Mouse (Mus musculus) embryo, embryonic 10.5 days (tissue): ENCODE data around the gene Arap1.

Source experiments
- DNase-seq: peaks from one replicate; pipeline ENCODE4 v3.0.0-alpha.2; 2015; ENCODE audit warnings: low spot score

The Arap1 gene

DNA sequence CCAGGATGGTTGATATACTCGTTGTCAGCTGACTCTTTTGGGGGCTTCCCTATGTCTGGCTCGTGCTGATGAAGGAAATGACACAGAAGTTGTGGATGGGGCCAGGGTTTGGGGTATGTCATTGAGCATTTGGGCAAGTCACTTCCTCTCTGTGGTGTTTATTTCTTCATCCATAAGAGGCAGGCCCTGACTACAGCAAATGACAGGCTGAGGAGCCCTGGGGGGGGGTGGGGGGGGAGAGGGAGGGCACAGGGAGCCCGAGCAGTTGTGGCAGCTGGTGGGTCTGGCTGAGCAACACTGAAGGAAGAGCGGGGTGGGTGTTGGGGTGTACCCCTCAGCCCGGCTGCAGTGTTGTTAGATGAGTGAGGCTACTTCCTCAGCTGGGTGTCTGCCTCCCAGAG, 14.9 kb downstream of the Arap1 start:
- DNase-seq: no peak

DNA sequence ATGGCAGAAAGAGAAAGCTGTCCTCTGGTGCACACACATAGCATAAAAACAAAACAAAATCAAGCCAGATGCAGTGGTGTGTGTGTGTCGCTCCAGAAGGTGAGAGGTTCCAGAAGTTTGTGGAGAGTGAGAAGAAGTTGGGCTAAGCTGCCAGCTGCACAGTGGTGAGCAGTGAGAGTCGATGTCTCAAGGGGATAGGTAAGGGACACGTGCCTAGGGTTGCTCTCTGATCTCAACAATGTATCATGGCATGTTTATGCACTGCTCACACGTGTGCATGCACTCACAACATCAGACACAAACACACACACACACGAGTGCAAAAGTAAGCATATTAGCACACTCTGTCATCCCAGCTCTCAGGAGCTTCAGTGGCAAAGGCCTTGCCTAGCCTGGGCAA, 16.0 kb downstream of the Arap1 start:
- no peak for DNase-seq

DNA sequence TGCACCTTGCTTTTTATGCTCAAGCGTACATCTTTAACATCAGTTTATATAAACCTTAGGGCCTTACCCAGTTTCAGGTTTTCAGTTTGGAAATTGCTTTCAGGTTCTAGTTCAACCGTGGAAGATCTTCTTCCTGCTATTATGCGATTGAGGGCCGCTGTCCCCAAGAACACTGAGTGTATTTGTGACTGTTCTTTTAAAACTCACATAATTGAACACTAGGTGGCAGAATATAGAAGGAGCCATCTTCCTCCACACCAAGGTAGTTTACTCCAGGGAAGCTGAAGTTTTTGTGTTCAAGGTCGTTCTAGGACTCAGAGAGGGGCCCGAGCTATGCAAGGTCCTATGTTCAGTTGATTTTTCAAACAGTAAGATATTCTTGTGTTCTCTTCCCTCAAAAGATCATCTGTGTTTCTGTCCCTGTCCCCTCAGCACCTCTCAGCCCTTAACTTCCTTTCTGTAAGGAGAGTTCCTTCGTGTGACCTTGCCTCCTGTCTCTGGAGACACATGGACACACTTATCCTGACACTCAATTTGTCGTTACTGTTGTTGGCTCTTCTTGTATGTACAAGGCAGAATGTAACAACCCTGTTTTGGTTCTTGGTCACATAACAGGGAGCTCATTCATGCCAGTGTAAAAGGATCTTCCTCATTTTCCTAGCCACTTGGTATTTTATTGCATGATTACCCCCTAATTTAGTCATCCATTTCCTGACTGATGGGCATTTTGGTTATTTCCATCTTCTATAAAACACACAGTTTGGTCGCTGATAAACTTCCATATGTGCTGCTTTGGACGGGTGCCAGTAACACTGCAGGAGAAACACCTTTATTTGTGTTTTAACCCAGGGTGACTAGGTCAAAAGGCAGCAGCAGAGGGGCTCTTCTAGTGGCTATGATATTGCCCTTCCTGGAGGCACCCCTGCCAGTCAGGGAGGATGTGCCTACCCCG, 20.3 kb downstream of the Arap1 start:
- peak; percentile 34 for DNase-seq

DNA sequence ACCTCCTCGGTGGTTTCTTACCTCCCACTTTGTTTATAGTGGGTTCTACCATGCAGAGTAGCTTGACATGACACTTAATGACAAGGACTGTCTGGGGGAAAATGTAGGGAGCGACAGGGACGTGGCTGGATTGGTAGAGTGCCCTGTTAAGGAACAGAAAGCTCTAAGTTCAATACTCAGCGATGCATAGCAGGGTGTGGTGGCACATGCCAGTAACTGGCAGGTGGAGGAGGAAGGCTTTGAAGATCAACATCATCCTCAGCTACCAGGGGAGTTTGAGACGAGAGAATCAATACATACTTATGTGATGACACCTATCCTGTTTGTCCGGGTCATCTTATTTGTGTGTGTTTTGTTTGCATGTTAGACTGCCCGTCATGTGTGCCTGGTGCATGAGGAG, 21.8 kb downstream of the Arap1 start:
- DNase-seq: no peak

DNA sequence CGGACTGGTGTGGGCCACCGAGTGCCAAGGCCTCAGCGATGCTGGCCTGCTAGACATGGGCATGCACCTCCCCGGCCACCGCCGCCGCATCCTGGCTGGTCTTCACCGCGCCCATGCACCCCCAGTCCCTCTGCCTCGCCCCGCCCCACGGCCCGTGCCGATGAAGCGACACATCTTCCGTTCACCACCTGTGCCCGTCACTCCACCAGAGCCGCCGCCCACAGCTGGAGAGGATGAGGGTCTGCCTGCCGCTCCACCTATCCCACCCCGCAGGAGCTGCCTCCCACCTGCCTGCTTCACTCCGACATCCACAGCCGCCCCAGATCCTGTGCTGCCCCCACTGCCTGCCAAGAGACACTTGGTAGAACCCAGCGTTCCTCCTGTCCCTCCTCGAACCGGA, 25.2 kb downstream of the Arap1 start:
- DNase-seq: no peak

DNA sequence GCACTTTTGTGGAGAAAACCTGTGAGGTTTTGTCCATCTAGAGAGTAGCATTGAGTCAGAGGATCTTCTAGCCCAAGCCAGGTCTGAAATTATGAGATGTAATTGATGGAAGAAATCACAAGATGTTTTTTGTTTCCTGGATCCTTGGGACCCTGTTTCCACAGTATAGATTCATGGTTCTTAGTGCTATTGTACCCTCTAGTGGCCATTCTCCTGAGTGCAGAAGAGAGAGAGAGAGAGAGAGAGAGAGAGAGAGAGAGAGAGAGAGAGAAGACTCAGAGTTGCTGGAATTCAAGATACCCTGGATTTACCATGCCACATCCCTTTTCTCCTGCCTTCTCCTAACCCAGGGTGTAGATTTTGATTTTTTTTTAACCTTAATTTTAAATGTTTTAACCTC, 26.3 kb downstream of the Arap1 start:
- peak; percentile 79 for DNase-seq

DNA sequence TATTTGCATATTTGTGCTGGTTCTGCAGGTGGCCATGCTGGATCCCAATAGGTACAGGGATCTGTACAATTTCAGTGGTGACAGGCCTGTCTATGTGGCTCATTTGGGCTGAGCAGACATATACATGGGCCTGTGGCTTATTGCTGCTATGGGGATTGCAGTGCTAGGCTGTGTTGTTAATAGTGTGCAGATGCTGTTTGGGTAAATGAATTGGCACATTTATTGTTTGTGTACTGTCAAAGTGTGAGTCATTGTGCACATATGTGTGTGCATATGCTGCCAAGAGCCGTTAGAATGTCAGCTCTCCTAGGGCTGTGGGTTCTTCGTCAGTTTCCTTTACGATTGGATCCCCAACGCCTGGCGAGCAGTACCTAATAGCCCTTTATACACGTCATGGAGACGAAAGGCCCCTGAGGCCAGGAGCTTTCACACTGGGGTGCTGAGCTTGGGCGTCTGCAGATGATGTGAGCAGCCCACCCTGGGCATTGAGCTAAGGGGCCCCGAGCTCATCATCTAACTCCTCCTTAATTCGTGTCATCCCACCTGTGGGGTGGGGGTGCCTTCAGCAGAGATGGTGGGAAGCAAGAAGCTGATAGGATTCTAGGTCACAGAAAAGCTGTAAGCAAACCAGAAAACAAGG, 29.0 kb downstream of the Arap1 start:
- no peak for DNase-seq

DNA sequence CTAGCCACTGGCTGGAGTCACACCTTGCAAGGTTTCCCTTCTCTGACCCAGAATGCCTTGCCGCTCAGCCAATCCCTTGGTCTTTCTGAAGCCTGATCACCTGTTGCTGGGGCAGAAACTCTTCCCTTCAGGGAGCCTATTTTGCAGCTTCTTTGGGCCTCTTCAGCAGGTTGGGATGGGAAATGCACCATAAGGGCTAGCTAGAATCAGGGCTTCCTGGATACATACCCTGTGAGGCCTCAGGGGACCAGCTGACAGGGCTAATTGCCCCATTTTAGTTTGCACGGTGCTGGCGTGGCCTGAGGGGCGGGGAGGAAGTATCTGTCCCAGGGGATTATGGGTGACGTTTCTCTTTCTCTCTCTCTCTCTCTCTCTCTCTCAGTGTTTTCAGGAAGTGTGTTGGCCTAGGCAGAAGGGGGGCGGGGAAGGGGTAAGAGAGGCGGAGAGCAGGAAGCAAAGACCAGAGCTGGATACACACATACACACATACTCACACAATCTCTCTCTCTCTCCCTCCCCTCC, 29.9 kb downstream of the Arap1 start:
- DNase-seq: peak; percentile 62

DNA sequence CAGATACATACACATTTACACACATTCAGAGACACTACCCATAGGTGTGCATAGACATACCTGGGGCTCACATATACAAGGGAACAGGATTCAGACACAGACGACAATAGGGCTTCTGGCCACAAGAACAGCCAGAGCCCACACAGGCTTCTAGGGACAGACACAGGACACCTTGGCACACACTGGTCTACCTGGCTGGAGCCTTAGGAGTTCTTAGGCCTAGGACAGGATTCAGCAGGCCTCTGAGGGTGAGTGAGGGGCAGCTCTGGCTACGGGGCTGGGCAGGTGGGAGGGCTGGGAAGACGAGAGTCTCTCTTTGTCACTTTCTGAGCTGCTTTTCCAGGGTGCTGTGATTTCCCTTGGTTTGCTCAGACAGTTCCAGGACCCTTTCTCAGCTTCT, 30.4 kb downstream of the Arap1 start:
- DNase-seq: no peak

DNA sequence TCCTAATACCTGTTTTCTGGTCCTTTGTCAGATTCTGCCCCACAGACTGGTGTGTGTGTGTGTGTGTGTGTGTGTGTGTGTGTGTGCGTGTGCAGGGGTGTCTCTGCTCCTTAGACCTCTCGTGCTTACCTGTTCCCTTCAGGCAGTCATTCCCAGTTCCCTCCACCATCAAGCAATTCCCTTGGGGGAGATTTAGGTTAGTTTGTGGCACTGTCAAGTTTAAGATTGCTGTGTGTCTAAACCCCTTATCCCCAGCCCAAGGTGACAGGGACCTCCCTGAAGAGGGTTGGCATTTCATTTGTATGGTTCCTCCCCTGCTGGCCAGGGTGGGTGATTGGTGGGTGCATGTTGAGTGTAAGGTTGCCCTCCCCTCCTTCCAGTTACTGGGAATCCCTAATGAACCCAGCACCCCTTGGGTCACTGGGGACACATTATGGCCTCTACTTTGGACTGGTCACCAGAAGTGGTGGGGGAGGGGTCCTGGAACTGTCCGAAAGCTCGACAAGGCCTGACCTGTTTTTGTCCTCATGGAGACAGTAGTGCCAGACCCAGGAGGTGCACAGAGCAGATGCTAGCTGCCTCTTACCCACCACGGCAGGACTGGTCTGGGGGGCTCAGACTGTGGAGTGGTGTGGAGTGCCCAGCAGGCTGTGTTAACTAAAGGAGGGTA, 31.1 kb downstream of the Arap1 start:
- no peak for DNase-seq

DNA sequence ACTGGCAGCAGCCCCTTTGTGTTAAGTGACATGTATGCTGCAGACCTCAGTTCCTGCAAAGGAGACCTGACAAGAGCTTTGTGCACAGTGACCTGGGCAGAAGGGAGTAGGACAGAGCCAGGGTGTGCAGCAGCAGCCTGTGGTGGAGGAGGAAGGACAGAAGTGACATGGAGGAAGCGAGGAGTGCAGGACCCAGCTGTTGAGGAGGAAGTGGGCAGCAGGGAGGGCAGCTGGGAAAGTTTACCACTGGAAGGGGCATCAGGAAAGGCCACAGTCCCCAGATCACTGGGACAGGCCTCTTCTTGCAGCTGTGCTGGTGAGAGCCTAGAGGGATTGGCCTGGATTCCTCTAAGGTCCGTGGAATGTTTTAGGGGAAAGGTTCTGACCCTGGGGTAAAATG, 31.9 kb downstream of the Arap1 start:
- no peak for DNase-seq

DNA sequence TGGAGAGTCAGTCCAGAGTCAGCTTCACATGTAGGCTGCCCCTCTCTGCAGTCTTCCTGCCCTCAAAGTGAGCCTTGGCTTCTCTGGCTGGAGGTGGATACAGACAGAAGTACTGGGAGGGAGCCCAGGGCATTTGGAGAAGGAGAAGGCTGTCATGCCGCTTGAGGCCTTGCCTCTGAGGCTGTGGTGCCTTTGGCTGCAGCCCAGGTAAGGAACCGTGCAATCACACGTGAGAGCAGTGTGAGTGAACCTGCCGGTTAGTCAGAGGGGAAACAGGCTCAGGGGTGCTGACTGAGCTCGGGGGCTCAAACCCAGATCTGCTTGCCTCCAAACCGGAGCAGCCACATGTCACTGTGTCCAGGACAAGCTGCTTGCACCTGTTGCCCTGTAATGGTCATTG, 33.6 kb downstream of the Arap1 start:
- no peak for DNase-seq

DNA sequence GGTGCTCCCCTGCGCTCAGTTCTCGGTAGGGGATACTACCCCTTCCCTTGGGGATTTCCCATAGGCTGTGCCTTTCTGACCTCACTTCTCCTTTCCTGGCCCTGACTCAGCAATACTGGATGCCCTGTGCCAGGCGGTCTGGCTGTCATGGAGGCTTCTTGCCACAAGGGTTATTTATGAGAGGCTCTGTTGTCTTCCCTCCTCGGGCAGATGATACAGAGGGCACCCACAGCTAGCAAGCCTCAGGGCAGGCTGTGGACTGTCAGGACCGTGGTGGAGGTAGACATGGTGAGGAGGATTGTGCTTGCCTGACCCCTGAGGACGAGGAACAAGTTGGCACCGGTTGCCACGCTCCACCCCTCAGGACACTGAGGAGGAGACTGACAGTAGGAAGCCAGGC, 34.5 kb downstream of the Arap1 start:
- DNase-seq: no peak

DNA sequence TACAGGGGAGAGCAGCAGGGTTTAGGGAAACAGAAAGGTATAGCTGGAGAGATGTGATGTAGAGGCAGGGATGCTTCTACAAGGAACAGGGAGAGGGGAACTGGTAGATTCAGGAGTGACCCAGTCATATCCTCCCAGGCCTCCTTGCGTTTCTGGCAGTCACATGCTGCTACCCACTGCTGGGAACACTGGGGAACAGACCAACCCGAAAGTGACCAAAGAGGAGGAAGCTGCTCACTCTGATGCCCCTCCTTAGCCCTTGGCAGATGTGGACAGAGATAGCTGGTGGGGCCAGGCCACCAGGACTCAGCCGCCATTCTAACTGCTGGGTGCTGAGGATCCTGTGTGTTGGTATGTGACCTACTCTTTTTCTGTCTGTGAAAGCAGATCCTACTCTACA, 35.9 kb downstream of the Arap1 start:
- no peak for DNase-seq

DNA sequence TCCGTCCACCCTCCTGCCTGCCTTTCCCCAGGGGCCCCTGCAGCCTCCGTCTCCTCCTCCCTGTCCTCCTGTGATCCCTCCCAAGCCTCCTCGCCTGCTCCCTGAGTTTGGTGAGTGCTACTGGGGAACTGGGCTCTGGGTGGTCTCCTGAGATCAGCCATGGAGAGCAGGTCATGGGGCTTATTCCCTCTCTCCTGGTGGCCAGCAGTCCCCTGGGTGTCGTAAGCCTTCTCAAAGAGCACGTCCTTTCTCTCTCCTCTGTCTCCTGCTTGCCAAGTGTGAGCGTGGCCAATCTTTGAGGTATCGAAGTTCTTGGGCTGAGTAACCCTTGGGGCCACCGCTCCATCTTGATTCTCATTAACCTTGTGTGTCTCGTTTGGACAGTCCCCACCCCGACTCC, 37.1 kb downstream of the Arap1 start:
- DNase-seq: no peak

DNA sequence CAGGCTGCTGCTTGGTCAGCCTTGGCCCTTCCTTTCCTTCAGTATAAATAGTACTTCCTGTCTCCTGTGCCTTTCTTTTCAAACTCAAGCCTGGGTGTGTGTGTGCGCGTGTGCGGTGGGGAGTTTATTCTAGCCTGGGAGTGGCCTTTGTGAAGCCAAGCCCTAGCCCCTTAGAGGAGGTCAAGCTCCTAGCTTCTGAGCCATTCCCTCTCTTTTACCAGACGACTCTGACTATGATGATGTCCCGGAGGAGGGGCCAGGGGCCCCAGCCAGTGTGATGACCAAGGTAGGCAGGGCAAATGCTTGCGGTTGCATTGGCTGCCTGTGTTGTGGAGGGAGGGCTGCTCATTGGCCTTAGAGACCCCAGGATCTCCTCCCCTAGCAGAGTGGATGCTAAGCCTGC, 37.5 kb downstream of the Arap1 start:
- DNase-seq: peak; percentile 50

DNA sequence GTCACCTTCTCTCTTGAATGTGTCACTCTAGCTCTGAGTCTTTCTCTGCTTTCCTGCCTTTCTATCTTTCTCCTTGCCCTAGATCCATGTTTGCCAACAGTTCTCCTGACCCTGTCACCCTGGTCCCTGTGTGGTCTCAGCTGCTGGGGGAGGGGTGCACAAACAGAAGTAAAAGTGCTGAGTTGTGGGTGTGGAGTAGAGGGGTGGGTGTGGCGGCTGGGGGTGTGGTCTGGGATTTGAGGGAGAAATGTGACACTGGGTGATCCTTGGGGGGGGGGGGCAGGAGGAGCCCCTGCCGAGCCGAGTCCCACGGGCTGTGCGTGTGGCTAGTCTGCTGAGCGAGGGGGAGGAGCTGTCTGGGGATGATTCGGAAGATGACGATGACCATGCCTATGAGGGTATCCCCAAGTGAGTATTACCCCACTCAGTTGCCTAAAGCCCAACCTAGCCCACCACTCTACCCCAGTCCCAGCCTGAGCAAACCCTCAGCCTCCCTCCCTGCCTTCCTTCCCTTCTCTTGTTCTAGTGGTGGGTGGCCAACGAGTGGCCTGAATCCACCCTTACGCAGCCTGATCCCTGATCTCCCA, 38.1 kb downstream of the Arap1 start:
- no peak for DNase-seq

DNA sequence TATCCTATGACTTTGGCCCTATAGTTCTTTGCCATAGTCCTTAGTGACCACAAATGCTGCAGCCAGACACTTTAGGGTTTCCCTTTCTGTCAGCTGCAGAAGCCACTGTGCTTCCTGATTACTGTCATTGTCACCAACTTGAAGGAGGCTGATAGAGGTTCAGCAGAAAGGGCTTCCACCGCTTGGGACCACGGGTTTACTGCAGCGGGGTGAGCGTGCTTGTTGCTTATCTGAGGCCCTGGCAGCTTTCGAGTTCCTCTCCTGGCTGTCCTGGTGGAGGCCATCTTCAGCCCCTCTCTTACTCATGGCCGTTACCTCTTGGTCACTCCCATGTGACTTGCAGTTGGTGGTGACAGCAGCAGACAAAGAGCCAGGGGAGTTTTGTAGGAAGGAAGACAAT, 41.4 kb downstream of the Arap1 start:
- no peak for DNase-seq

DNA sequence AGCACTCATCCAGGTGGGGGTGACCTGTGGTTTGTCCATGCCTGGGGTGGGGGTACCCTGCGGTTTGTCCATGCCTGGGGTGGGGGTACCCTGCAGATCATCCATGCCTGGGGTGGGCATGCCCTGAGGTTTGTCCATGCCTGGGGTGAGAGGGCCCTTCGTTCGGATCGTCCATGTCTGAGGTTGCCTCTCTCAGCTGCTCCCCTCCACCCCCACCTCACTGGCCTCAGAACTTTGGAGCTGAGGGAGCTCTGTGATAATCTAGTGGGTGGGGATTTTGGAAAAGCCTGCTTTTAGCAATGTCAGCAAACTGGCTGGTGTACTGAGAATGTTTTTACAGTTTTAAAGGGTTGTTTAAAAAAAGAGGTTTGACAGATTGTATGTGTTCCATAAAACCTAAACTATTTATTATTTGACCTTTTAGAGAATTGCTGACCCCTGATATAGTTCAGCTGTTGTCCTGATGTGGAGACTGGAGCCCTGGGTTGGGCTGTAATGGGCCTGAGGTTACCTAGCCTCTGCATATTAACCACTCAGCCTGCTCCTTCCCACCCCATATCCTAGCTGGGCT, 44.1 kb downstream of the Arap1 start:
- no peak for DNase-seq

DNA sequence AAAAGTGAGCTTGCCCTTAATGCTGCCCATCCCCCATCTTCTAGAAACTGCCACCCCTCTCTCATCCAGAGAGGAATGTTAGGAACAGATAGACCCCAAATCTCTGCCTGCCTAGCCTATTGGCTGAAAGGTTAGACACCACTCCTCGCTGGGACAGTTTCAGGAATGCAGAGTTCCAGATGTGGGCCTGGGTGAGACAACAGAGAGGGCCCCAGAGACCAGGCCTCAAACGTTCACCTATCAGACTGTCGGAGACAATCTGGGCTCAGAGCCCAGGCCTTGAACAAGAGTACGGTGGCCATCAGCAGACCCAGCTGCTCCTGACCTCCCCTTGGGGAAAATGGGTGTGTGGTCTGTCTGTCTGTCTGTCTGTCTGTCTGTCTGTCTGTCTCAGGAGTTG, 45.1 kb downstream of the Arap1 start:
- DNase-seq: no peak

DNA sequence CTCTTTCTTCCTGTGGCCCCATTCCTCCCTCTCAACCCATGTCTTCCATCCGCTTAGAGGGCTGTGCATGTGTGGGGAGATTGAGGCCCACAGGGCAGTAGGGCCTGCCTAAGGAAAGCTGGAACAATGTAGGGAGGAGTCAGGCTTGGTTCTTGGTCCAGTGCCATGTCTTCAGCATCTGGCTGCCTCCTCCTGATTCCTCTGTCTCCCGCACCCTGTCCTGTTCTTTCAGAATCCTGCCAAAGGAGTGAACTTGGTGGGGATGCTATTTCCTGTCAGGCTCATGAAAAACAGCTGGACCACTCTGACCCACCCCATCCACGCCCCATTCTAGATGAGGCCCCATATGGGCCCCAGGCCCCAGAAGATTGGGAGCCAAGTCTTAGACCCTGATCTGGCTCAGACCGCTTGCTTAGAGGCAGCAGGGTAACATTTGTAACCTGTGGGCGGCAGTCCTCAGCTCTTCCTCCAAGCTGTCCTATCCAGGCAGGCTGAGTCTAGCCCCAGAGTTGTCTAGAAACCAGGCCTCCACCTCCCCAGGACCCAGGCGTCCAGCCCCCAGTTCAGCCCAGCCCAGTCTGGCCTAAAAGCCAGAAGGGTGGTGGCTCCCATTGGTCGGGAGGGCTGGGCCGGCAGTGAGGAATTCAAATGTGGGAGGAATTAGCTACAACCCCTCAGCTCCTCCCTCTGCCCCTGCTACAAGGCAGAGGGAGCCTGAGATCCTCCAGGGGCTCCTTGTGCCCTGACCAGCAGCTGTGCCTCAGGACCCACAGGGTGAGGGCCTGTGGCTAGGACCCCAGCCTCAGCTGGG, 46.0 kb downstream of the Arap1 start:
- DNase-seq: peak; percentile 65
